Mouse (Mus musculus) heart, postnatal 4 days (tissue): Measurements from ENCODE around the gene Olfr1223. TPM values are rescaled to one million over a fixed set of nuclear protein-coding genes. Genes with fewer than 3 reads are reported as not detected.
"Not testable (repeated sequence)": the region's sequence is repeated elsewhere in the genome, so short reads cannot be mapped to it uniquely, and the experiment has no call there.

ENCODE experiments used
- DNase-seq: peaks from one replicate; pipeline ENCODE4 v3.0.0; 2021
- total RNA-seq, 2 experiments: library from RNA; stranded (reverse); gene quantifications; 2 replicates each; pipeline ENCODE4 v1.2.3; 2021

Gene Olfr1223
- not detected for total RNA-seq

DNA sequence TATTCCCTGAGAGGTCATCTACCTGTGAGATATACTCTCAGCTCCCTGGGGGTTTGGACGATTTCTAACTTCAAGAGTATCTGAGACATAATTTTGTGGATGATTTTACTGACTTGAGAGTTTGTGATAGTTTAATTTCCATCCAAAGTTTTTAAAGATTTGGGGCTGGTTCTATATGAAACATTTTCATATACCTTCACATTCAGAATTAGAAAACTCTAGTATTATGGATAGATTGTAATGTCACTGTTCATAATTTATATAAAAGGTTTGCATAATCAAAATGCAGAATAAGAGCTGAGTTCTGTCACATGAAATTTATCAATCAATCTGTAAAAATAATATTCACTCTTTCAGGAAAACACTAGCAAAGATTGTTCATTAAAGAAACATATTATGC, at the start of gene Olfr1223:
Gene Olfr1223 (minus strand): TSS at position 101 of the 400 bp plus-strand sequence.
- no peak for DNase-seq

DNA sequence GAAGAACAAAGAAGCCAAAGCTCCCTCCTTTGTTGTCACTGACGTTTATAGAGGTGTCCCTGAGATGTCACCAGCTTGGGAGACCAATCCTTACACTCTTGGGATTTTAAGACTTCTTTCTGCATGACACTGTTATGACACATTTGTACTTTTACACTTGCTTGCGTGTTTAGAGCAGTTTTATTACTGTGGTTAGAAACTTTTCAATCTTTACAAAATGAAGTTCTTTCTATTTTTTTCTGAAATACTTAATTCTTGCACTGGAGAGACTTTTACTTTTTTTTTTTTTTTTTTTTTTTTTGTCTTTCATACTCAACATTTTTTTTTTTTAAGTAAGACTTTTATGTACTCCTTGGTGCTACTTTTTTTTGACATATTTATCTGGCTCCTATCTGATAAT, 48.6 kb upstream of the Olfr1223 start, which contains the start of gene Olfr1226:
Gene Olfr1226 (minus strand): TSS at position 101 of the 400 bp plus-strand sequence.
- no peak for DNase-seq

DNA sequence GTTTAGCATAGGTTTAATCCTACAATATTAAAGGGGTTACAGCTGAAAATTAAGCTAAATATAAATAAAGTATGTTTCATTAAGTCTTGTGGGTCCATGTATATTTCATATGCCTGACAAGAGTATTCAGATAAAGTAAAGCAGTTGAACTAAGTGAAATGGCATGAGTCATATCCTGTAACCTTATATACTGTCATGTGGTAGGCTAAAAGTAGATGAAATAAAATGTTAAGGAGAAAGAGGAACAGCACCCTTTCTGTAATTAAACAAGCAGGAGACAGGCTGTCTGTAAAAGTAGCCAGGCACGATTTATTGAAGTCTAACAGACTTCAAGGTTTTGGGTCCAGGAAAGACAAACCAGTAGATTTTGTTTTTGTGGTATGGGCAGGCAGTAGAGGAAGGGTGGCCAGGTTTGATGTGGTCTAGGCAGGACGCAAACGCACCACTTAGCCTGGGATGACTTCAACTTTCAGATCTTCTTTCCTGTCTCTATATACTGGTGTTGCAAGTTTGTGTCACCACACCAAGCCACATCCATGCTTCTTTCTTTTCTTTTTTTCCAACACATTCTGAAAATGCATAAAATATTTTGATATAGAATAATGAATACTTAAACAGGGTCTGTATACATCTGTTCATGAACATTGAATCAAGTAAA, 45.1 kb upstream of the Olfr1223 start:
- no peak for DNase-seq

DNA sequence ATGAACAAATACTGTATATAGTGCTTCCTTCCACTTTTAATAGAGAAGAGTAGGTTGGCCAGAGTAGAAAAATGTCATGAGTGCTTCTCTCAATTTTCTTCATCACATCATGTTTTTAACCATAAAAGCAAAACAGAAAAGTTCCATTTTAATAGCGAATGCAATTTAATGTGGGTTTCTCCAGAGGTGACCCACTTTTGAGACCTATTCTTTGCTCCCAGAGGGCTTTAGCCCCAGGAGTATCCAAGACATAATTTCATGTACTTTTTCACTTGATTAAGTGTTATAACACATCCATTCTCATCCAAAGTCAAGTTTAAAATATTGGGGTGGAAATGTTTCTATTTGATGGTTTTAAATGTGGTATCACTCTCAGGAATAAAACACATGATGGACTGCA, 23.2 kb upstream of the Olfr1223 start, which contains the start of gene Olfr1225:
Gene Olfr1225 (minus strand): TSS at position 101 of the 400 bp plus-strand sequence.
- no peak for DNase-seq

DNA sequence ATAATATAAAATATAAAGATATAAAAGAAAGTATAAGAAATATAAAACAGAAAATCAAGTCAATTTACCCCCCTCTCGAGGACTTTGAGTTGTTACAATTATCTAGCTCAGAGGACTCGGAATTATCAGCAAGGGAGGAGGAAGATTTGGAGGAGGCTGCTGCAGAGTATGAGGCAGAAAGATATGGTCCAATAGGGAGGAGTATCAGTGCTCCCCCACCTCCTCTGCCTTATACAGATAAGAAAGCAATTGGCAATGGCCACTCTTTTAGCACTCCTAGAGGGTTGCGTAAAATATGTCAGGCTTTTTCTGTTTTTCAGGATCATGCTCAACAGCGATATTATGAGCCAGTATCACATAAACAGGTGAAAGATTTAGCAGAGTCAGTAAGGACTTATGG, 13.4 kb upstream of the Olfr1223 start:
- DNase-seq: not testable (repeated sequence)

DNA sequence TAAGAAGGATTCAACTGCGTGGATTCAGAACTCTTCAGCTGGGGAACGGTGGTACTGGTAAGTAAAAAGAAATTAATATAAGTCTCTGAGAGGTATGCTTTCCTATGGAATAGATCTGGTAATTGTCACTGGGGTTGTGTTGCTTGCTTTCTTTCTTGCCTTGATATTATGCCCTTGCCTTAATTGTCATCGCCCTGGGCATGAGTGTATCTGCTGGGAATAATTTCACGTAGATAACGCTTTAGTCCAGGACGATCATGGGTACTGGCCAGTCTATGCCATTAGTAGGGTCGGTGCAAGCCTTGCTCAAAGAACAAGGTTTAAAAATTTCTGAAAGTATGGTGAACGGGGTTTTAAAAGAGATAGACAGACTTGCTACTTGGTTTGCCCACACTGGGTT, 12.6 kb upstream of the Olfr1223 start, which contains the start of gene Olfr1224-ps1:
Gene Olfr1224-ps1 (minus strand): TSS at position 101 of the 400 bp plus-strand sequence.
- DNase-seq: not testable (repeated sequence)

DNA sequence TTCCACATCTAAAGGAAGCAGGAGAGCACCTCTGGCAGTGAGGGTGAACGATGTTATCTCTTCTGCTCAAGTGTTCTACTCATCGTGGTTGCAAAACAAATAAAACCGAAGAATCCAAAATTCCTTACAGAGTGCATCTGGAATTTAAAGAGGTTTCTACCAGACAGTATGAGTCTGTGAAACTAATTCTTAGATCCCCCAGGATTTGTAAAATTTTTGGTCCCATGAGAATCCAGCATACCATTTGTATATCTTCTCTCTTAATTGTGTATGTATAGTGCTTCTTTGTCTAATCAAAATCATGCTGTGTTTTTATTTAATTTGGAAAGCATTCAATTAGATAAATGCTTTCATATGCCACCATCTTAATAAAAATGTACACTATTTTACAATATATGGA, 18.4 kb downstream of the Olfr1223 start, which contains the start of gene Olfr1222:
Gene Olfr1222 (minus strand): TSS at position 101 of the 400 bp plus-strand sequence.
- no peak for DNase-seq

DNA sequence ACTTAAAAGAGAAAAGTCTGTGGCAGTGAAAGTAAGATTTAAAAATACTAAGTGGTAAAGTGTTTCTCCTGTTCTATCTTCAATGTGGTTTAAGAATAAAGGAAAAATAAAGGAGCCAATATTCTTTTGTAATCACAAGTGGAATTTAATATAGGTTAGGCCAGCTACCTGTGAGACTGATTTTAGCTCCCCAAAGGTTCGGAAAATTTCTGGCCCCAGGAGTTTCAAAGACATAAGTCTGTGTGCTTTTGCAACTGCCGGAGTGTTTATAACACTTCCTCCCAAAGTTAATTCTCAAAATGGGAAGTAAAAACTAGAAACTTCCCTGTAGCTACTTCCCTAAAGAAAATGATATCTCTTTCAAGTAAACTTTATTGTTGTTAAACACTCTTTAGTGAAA, 34.2 kb downstream of the Olfr1223 start, which contains the start of gene Olfr1221:
Gene Olfr1221 (minus strand): TSS at position 101 of the 400 bp plus-strand sequence.
- no peak for DNase-seq

DNA sequence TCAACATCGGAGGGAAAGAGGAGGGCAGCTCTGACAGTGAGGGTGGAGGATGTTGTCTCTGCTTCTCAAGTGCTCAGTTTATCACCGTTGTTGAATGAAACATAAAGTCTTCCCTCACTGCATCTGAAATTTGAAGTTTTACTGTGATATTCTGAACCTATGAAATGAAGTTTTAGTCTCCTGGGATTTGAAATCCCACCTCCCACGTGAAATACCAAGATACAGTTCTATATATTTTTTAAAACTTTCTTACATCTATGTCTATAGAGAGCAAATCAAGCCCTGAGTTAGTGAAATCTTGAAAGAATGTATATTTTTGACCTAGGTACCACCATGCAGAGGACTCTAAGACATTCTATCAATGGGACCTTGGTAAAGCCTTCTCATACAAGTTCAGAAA, 44.6 kb downstream of the Olfr1223 start, which contains the start of gene Olfr1220:
Gene Olfr1220 (minus strand): TSS at position 101 of the 400 bp plus-strand sequence.
- no peak for DNase-seq

DNA sequence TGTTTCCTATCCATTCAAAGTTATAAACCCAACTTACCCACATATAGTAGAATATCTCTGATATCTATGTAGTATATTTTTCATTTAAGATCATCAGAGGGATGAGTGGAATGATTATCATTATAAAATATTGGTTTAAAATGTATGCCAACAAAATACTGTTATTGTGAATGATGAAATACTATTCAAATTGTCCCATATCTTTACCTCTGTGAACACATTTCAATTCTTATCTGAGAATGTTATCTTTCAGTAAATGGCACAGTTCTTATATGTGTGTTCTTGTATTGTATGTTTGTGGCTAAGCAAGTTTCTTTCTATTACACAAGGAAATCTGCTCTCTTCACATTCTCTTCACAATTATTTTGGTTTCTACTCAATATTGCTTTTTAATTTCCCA, 45.7 kb downstream of the Olfr1223 start:
- DNase-seq: no peak

DNA sequence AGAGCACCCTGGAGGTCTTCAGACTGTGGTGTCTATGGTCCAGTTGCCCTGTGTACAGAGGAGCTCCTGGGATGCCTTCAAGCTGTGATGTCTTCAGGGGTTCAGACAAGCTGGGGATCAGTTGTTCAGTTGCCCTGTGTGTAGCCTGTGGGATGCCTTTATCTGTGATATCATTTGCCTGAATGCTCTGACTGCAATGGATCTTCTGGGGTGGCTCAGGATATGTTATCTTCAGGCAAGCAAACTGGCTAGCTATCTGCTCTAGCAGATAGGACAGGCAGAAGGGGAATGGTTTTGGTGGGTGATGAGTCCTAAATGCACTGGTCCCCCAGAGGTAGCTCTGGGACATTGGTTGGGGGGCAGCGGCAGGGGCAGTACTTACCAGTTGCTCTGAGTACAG, 57.5 kb downstream of the Olfr1223 start:
- DNase-seq: no peak

Other genes with a start within 250 kb of the Olfr1223 start
- gene Olfr1208, start 249.2 kb downstream of the Olfr1223 start, total RNA-seq: not detected
- gene Olfr1209, start 236.4 kb downstream of the Olfr1223 start, total RNA-seq: not detected
- not detected for gene Olfr1211, start 213.4 kb downstream of the Olfr1223 start, total RNA-seq
- gene Olfr1212, start 197.6 kb downstream of the Olfr1223 start, total RNA-seq: not detected
- gene Gm13762, start 171.3 kb downstream of the Olfr1223 start, total RNA-seq: not detected
- not detected for gene Olfr1214, start 158.9 kb downstream of the Olfr1223 start, total RNA-seq
- not detected for gene Olfr1215, start 144.6 kb downstream of the Olfr1223 start, total RNA-seq
- gene Olfr1216, start 133.2 kb downstream of the Olfr1223 start, total RNA-seq: not detected
- gene Olfr1217, start 119.5 kb downstream of the Olfr1223 start, total RNA-seq: not detected
- not detected for gene Olfr1218, start 90.4 kb downstream of the Olfr1223 start, total RNA-seq
- gene Olfr1219, start 68.0 kb downstream of the Olfr1223 start, total RNA-seq: not detected
- gene Olfr1220, start 44.7 kb downstream of the Olfr1223 start, total RNA-seq: not detected
- not detected for gene Olfr1221, start 34.3 kb downstream of the Olfr1223 start, total RNA-seq
- not detected for gene Olfr1222, start 18.5 kb downstream of the Olfr1223 start, total RNA-seq
- not detected for gene Olfr1224-ps1, start 12.5 kb upstream of the Olfr1223 start, total RNA-seq
- not detected for gene Olfr1225, start 23.1 kb upstream of the Olfr1223 start, total RNA-seq
- gene Olfr1226, start 48.5 kb upstream of the Olfr1223 start, total RNA-seq: not detected
- not detected for gene Olfr1228, start 102.5 kb upstream of the Olfr1223 start, total RNA-seq
- gene Olfr1229, start 136.5 kb upstream of the Olfr1223 start, total RNA-seq: not detected
- not detected for gene Olfr1230, start 145.7 kb upstream of the Olfr1223 start, total RNA-seq
- gene Olfr1231, start 155.5 kb upstream of the Olfr1223 start, total RNA-seq: not detected
- gene Olfr1232, start 178.1 kb upstream of the Olfr1223 start, total RNA-seq: not detected
- gene Olfr1233, start 190.8 kb upstream of the Olfr1223 start, total RNA-seq: not detected
- not detected for gene Olfr1234, start 213.3 kb upstream of the Olfr1223 start, total RNA-seq